In the genomic region with DNA sequence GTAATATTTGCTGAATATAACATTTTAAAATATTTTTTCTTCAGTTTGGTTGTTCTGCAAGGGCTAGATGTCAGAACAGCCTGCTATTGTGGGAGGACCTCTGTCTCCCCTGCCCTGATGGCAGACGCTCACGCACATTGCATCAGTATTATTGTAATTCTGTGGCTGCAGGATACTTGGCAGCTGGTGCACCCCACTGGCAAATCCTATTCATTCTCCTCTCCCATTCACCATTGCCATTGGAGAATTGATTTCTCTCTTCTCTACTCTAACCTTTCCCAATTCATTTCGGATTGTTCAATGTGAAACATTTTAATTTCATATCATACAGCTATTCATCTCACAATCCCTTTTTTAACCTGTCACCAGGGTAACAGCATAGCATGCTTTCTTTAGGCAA, we compare ENCODE assay signal across 10 mouse cellular contexts.
DNase-seq lines count a peak whose midpoint lies in the region; ATAC-seq lines count a peak whose summit lies in the region.
"Had no signal": no experiment of that assay in that cellular context is flagged by ENCODE, and none has a peak within 500 bp of the region (broad histone marks: within the 10 kb centered on the region; RNA-seq: fewer than 3 reads in every experiment).

No protein-coding gene starts in this region.

- H3K9me3 ChIP-seq in neural tube, embryonic 12.5 days: no peaks in the 10 kb centered on the region
- no peaks in the 10 kb centered on the region for H3K9me3 ChIP-seq in liver, embryonic 11.5 days (ENCODE audit: control insufficient read depth, low read length)
- H3K9me3 ChIP-seq: liver, embryonic 13.5 days had no signal

- peak; percentile 63 for DNase-seq in layer of hippocampus, adult 11-12 months (ENCODE audit: low spot score)
- no peak for DNase-seq in layer of hippocampus, postnatal 25 days (ENCODE audit: extremely low spot score in 1 of 2, low spot score in 1 of 2)
- peak; percentile 49 to 56 for DNase-seq in cerebellum, postnatal 14 days
- DNase-seq in layer of hippocampus, adult 18-20 months (ENCODE audit: low spot score in 2 of 2): peak; percentile 44 to 81
- DNase-seq in spleen, adult 18-20 months: no peak
- DNase-seq in liver, embryonic 11.5 days (ENCODE audit: low spot score): no peak
- DNase-seq in B cell, adult 2 months: no peak
- DNase-seq: kidney, postnatal 10 days; liver, embryonic 13.5 days had no signal

- no peak overlapping the region for H3K9ac ChIP-seq in neural tube, embryonic 12.5 days
- no peak overlapping the region for H3K9ac ChIP-seq in liver, embryonic 11.5 days (ENCODE audit: low read depth, low read length)
- H3K9ac ChIP-seq: liver, embryonic 13.5 days had no signal

- no peak overlapping the region for H3K4me3 ChIP-seq in neural tube, embryonic 12.5 days
- H3K4me3 ChIP-seq in liver, embryonic 11.5 days (ENCODE audit: low read depth, low read length): no peak overlapping the region
- H3K4me3 ChIP-seq: liver, embryonic 13.5 days had no signal

- no peaks in the 10 kb centered on the region for H3K27me3 ChIP-seq in neural tube, embryonic 12.5 days (replicated peaks)
- no peaks in the 10 kb centered on the region for H3K27me3 ChIP-seq in liver, embryonic 11.5 days (replicated peaks; ENCODE audit: control insufficient read depth, insufficient read depth, low read length)
- H3K27me3 ChIP-seq: liver, embryonic 13.5 days had no signal

- H3K27ac ChIP-seq in neural tube, embryonic 12.5 days: no peak overlapping the region
- H3K27ac ChIP-seq in liver, embryonic 11.5 days (ENCODE audit: low read depth, low read length): no peak overlapping the region
- H3K27ac ChIP-seq: liver, embryonic 13.5 days had no signal

- H3K4me2 ChIP-seq in neural tube, embryonic 12.5 days (replicated peaks): 0 out of 2 replicates have a peak overlapping the region, but pooled peaks have one; percentile 5
- H3K4me2 ChIP-seq in liver, embryonic 11.5 days: no peak overlapping the region
- H3K4me2 ChIP-seq: liver, embryonic 13.5 days had no signal

- WGBS in neural tube, embryonic 12.5 days: 13% methylated on average over 3 of the region's 3 CpGs
- WGBS in liver, embryonic 11.5 days: 84% methylated on average over 3 of the region's 3 CpGs

- no peaks in the 10 kb centered on the region for H3K36me3 ChIP-seq in neural tube, embryonic 12.5 days
- no peaks in the 10 kb centered on the region for H3K36me3 ChIP-seq in liver, embryonic 11.5 days (ENCODE audit: control insufficient read depth, insufficient read depth, low read length)
- H3K36me3 ChIP-seq: liver, embryonic 13.5 days had no signal

- ATAC-seq in neural tube, embryonic 12.5 days (ENCODE audit: low FRiP score, low read depth): peak; percentile 90
- ATAC-seq in liver, embryonic 11.5 days (replicated peaks; ENCODE audit: low FRiP score): no peak

- H3K4me1 ChIP-seq in neural tube, embryonic 12.5 days: peaks cover 14% of the 10 kb centered on the region; the same call in 1 of the 2 replicates
- no peaks in the 10 kb centered on the region for H3K4me1 ChIP-seq in liver, embryonic 11.5 days (replicated peaks; ENCODE audit: control insufficient read depth, insufficient read depth, low read length)
- H3K4me1 ChIP-seq: liver, embryonic 13.5 days had no signal

Comparison
In these comparisons a context has a peak if more than half of its experiments do, and no peak if none do; other contexts are left out.
1. DNase-seq: peak in layer of hippocampus, adult 11-12 months (single experiment), cerebellum, postnatal 14 days (2 of 2) and layer of hippocampus, adult 18-20 months (2 of 2); none in layer of hippocampus, postnatal 25 days (0 of 2), spleen, adult 18-20 months (0 of 2), liver, embryonic 11.5 days (single experiment) and B cell, adult 2 months (0 of 2).